Mouse (Mus musculus) liver, postnatal 0 days (tissue): ENCODE data around the gene Ube3b. TPM values are rescaled to one million over a fixed set of nuclear protein-coding genes. Genes with fewer than 3 reads are reported as not detected.

Experiments used
- ATAC-seq: fragments of 200-750 bp; cut with Nextera tagmentation; 2 replicates; pipeline ENCODE4 v1.8.0; 2017; ENCODE audit warnings: mild to moderate bottlenecking, moderate library complexity
- DNase-seq: peaks from one replicate; pipeline ENCODE4 v3.0.0-alpha.2; 2016
- H3K27ac ChIP-seq: fragments of 300-500 bp; sonication (generic); 2 replicates; pipeline ENCODE4 v1.5.1; 2014; ENCODE audit warnings: antibody characterized with exemption, moderate library complexity, mild to moderate bottlenecking, low read depth
- H3K27me3 ChIP-seq: fragments of 300-500 bp; sonication (generic); 2 replicates; pipeline ENCODE4 v1.6.1; 2014; ENCODE audit warnings: low read length, control low read depth, mixed read lengths; ENCODE audit not compliant: insufficient read depth
- H3K36me3 ChIP-seq: fragments of 300-500 bp; sonication (generic); replicated peaks from 2 replicates; pipeline ENCODE4 v1.6.1; 2014; ENCODE audit warnings: mild to moderate bottlenecking, control low read depth, low read length, moderate library complexity, mixed read lengths; ENCODE audit not compliant: insufficient read depth
- H3K4me1 ChIP-seq: fragments of 300-500 bp; sonication (generic); 2 replicates; pipeline ENCODE4 v1.6.1; 2014; ENCODE audit warnings: antibody characterized with exemption, mild to moderate bottlenecking, control low read depth; ENCODE audit not compliant: insufficient read depth
- H3K4me2 ChIP-seq: fragments of 300-500 bp; sonication (generic); 2 replicates; pipeline ENCODE4 v1.6.1; 2014; ENCODE audit warnings: low read depth, mild to moderate bottlenecking, low read length, moderate library complexity, mixed read lengths
- H3K4me3 ChIP-seq: fragments of 300-500 bp; sonication (generic); 2 replicates; pipeline ENCODE4 v1.5.1; 2014; ENCODE audit warnings: low read depth, low read length
- H3K9ac ChIP-seq: fragments of 300-500 bp; sonication (generic); replicated peaks from 2 replicates; pipeline ENCODE4 v1.6.1; 2014; ENCODE audit warnings: mild to moderate bottlenecking, moderate library complexity
- H3K9me3 ChIP-seq: fragments of 300-500 bp; sonication (generic); 2 replicates; pipeline ENCODE4 v1.6.1; 2016; ENCODE audit warnings: mild to moderate bottlenecking, control low read depth, low read length, mixed read lengths
- CTCF ChIP-seq: sonication (generic); IDR thresholded peaks from 2 replicates; pipeline ENCODE4 v1.5.1; 2016; ENCODE audit warnings: antibody characterized with exemption, low read depth
- EP300 ChIP-seq: IDR thresholded peaks from 2 replicates; pipeline ENCODE4 v1.6.1; 2016; ENCODE audit warnings: antibody characterized with exemption, low read depth, mild to moderate bottlenecking
- WGBS: fragments of 180-500 bp; shearing (Covaris S2); extraction: QIAGEN DNeasy Blood & Tissue Kit; methylation state at CpG from one replicate; pipeline ENCODE4 v1.1.7; 2014; ENCODE audit not compliant: insufficient replicate concordance; 5-methylcytosine and 5-hydroxymethylcytosine counted together
- polyA plus RNA-seq: library from polyadenylated mRNA; unstranded; fragments of >200 nt; fragmentation: Nextera tagmentation; extraction: Ambion mirVana; gene quantifications from 2 replicates; pipeline ENCODE4 v1.2.1, GENCODE M21; 2015

The Ube3b gene
- polyA plus RNA-seq, 1 experiment from 2014 or later, result 11.3 TPM

DNA sequence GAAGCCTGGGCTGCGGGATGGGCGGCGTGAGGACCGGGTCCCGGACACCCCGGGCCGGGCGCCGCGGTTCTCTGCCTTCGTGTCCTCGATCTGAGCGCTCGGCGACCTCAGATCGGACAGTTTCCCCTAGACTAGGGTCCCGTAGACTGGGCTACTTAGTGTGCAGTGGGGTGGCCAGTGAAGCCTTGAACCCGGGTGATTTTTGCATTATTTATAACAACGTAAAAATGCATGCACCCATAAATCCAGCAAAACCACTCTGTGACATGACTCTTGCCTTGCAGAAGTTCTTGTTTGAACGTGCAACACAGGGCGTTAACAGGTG, 63.9 kb downstream of the Ube3b start:
- TF ChIP-seq EP300 (no peak), CTCF (no peak)
- Histone ChIP-seq H3K9me3 (no peaks in the 10 kb centered on the region), H3K9ac (peak overlapping the region; percentile 45), H3K4me2 (peak overlapping the region; percentile 88), H3K27ac (no peak overlapping the region), H3K27me3 (no peaks in the 10 kb centered on the region), H3K36me3 (no peaks in the 10 kb centered on the region; the same call in 1 of the 2 replicates), H3K4me1 (peaks cover 11% of the 10 kb centered on the region; the same call in 1 of the 2 replicates), H3K4me3 (peak overlapping the region; percentile 57)
- no peak for ATAC-seq
- WGBS, result 0% methylated on average over 21 of the region's 21 CpGs
- no peak for DNase-seq

DNA sequence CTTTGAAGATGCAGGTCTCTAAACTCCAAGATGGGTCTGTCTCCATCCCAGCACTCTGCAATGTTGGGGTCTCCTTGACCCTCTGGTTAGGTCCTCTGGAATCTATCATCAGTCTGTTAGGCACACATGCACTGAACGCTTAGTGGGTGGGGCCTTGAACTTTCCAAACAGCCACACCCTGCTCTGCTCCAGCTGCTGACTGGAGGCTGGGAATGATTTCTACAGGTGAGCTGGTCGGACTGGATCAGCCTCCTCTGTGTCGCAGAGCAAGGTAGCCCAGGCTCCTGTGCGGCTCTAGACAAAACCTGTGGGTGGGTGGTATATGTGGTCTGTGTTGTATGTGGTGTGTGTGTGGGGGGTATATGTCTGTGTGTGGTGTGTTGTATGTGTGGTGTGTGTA, 68.6 kb downstream of the Ube3b start:
- Histone ChIP-seq H3K36me3 (peaks cover 8% of the 10 kb centered on the region), H3K4me1 (peaks cover 7% of the 10 kb centered on the region; the same call in 1 of the 2 replicates), H3K27ac (no peak overlapping the region), H3K4me3 (no peak overlapping the region), H3K27me3 (no peaks in the 10 kb centered on the region), H3K9me3 (no peaks in the 10 kb centered on the region), H3K4me2 (no peak overlapping the region), H3K9ac (no peak overlapping the region)
- 73% methylated on average over 4 of the region's 4 CpGs for WGBS
- TF ChIP-seq EP300 (no peak), CTCF (no peak)
- ATAC-seq (no peak), DNase-seq (no peak)

DNA sequence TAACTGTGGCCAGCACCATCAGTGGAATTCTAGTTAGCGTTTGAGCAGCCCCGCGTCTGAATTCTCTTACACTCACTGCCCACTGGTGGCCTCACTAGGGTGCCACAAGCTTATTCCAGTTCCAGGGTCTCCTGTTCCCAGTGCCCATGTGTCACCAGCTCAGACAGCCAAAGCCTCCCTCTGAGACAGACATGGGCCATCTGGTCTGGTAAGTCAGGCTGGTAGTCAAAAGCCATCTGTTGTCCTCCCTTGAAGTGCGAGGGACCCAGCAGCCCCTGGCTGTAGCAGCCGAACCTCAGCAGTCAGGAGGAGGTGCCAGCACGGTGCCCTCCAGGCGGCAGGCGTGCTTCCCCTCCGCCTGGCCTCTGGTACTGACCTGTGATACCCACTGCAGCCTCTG, 75.9 kb downstream of the Ube3b start:
- Histone ChIP-seq H3K9me3 (no peaks in the 10 kb centered on the region), H3K27ac (no peak overlapping the region), H3K4me2 (no peak overlapping the region), H3K4me1 (no peaks in the 10 kb centered on the region), H3K9ac (no peak overlapping the region), H3K4me3 (no peak overlapping the region), H3K36me3 (peaks cover 8% of the 10 kb centered on the region; the same call in 1 of the 2 replicates), H3K27me3 (no peaks in the 10 kb centered on the region)
- ATAC-seq (no peak), DNase-seq (no peak)
- 87% methylated on average over 9 of the region's 9 CpGs for WGBS
- TF ChIP-seq CTCF (no peak), EP300 (no peak)

DNA sequence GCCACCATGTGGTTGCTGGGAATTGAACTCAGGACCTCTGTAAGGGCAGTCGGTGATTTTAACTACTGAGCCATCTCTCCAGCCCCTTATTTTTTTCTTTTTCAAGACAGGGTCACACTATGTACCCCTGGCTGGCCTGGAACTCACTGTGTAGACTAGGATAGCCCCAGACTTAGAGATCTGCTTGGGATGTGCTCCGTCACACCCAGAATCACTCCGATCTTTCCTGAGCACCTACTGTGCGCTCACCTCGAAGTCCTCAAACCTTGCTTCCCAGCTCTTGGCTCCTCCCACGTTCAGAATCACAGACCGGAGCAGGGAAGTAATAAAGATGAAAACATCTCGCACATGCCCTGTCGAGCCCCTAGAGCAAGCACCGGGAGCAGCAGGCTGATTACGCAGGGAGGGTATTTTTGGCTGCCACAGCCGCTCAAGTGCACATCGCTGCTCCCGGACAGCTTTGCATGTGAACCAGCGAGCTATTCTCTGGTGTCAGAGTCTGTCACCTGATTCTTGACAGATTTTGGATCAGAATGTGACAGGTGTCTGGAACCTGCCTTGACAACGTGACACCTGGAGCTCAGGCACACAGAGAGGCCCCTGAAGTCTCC, 76.7 kb downstream of the Ube3b start:
- Histone ChIP-seq H3K36me3 (peaks cover 8% of the 10 kb centered on the region; the same call in 1 of the 2 replicates), H3K4me1 (no peaks in the 10 kb centered on the region), H3K4me3 (no peak overlapping the region), H3K4me2 (no peak overlapping the region), H3K9ac (no peak overlapping the region), H3K27me3 (no peaks in the 10 kb centered on the region), H3K9me3 (no peaks in the 10 kb centered on the region), H3K27ac (no peak overlapping the region)
- WGBS, result 83% methylated on average over 16 of the region's 16 CpGs
- no peak for TF ChIP-seq EP300
- no peak for TF ChIP-seq CTCF
- DNase-seq, result no peak
- ATAC-seq, result no peak

DNA sequence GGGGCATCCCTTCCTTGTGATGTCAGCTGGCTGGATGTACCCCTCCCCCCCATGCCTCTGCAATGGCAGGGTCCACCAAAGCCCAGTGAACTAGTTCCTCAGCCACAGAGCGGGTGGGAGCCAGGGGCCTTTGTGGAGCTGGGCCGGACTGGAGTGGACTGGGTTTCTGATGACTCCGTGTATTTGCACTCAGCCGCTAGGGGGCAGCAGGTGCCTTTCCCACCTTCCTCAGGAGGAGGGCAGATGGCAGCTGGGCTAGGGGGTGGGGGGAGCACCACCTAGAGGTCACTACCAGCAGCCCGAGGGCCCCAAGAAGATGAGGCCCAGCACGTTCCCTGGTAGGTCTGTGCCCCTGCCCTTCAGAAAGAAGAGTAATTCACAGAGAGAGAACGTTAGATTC, 80.8 kb downstream of the Ube3b start:
- DNase-seq (peak; percentile 87), ATAC-seq (peak; percentile 76)
- no peaks in the 10 kb centered on the region for H3K27me3 ChIP-seq
- H3K4me3 ChIP-seq, result no peak overlapping the region
- no peaks in the 10 kb centered on the region for H3K36me3 ChIP-seq
- no peaks in the 10 kb centered on the region for H3K9me3 ChIP-seq
- H3K27ac ChIP-seq, result no peak overlapping the region
- H3K4me1 ChIP-seq, result no peaks in the 10 kb centered on the region
- no peak overlapping the region for H3K4me2 ChIP-seq
- H3K9ac ChIP-seq, result no peak overlapping the region
- WGBS, result 6% methylated on average over 7 of the region's 7 CpGs
- TF ChIP-seq EP300 (no peak), CTCF (peak; percentile 94)

DNA sequence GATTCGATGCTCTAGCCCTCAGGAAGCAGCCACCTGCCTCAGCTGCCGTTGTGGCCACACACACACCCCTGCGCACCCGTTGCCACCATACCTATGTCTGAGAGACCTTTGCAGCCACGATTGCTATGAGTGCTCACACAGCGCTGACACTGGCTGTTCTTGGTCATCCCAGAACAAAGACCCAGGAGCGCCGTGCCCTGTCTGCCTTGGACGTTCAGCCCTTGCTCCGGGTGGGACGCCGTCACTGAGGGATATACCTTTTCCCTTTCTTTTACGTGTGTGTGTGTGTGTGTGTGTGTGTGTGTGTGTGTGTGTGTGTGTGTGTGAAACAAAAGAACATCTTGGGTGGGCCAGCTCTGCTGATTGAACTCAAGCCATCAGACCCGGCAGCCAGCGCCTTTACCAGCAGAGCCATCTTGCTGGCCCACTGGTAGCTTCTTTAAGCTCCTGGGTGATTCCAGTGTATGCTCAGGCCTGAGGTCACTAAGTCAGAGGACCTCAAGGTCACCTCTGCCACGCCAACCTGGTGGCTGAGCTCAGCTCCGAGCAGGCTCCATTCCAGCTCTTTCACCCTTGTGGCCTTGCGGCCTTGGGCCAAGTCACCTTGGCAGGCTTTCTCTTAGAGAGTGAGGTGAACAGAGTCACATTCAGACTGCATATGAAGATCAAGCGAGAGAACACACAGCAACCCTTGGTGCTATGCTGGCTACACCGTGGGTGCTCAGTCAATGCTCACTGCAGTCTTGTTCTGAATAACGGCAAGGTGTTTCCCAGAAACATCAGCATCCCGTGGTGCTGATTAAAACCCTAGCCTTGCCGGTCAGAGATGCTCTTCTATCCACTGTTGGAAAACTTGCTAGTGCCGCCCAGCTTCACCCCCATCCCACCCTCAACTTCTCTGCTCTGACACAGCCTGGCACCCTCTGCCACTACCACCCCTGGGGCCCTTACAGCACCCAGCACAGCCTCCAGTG, 81.9 kb downstream of the Ube3b start:
- 72% methylated on average over 24 of the region's 24 CpGs for WGBS
- DNase-seq, result no peak
- H3K27ac ChIP-seq, result no peak overlapping the region

More for the DNA sequence above, 81.9 kb downstream of the Ube3b start:
- Histone ChIP-seq H3K9ac (no peak overlapping the region), H3K9me3 (no peaks in the 10 kb centered on the region), H3K4me3 (no peak overlapping the region), H3K36me3 (no peaks in the 10 kb centered on the region), H3K4me2 (no peak overlapping the region), H3K27me3 (no peaks in the 10 kb centered on the region), H3K4me1 (no peaks in the 10 kb centered on the region)
- no peak for TF ChIP-seq CTCF
- TF ChIP-seq EP300, result no peak
- no peak for ATAC-seq
